Mouse (Mus musculus) stomach, postnatal 0 days (tissue): Measurements from ENCODE around the gene Nelfb. TPM values are rescaled to one million over a fixed set of nuclear protein-coding genes. Genes with fewer than 3 reads are reported as not detected.

ENCODE experiments used
- ATAC-seq: fragments of 200-750 bp; cut with Nextera tagmentation; 2 replicates; pipeline ENCODE4 v1.8.0; 2017; ENCODE audit not compliant: low FRiP score, low TSS enrichment
- DNase-seq: peaks from one replicate; pipeline ENCODE4 v3.0.0-alpha.2; 2016; ENCODE audit warnings: low spot score
- H3K27ac ChIP-seq: fragments of 300-500 bp; sonication (generic); replicated peaks from 2 replicates; pipeline ENCODE4 v1.5.1; 2014; ENCODE audit warnings: mild to moderate bottlenecking, control low read depth
- H3K27me3 ChIP-seq: fragments of 300-500 bp; sonication (generic); 2 replicates; pipeline ENCODE4 v1.6.1; 2014; ENCODE audit warnings: low read length; ENCODE audit not compliant: control insufficient read depth, insufficient read depth
- H3K36me3 ChIP-seq: fragments of 300-500 bp; sonication (generic); 2 replicates; pipeline ENCODE4 v1.6.1; 2014; ENCODE audit warnings: low read length, mixed read lengths; ENCODE audit not compliant: control insufficient read depth, insufficient read depth
- H3K4me1 ChIP-seq: fragments of 300-500 bp; sonication (generic); replicated peaks from 2 replicates; pipeline ENCODE4 v1.6.1; 2014; ENCODE audit warnings: antibody characterized with exemption; ENCODE audit not compliant: control insufficient read depth, insufficient read depth
- H3K4me2 ChIP-seq: fragments of 300-500 bp; sonication (generic); replicated peaks from 2 replicates; pipeline ENCODE4 v1.6.1; 2014; ENCODE audit warnings: low read depth, mild to moderate bottlenecking, control low read depth, moderate library complexity
- H3K4me3 ChIP-seq: fragments of 300-500 bp; sonication (generic); 2 replicates; pipeline ENCODE4 v1.5.1; 2014; ENCODE audit warnings: low read depth, low read length, control low read depth
- H3K9ac ChIP-seq: fragments of 300-500 bp; sonication (generic); 2 replicates; pipeline ENCODE4 v1.6.1; 2014; ENCODE audit warnings: mild to moderate bottlenecking, low read length, control low read depth, mixed read lengths
- H3K9me3 ChIP-seq: fragments of 300-500 bp; sonication (generic); 2 replicates; pipeline ENCODE4 v1.6.1; 2016; ENCODE audit warnings: low read length; ENCODE audit not compliant: control insufficient read depth
- CTCF ChIP-seq: IDR thresholded peaks from 2 replicates; pipeline ENCODE4 v1.5.1; 2016; ENCODE audit warnings: antibody characterized with exemption, low read depth, mild to moderate bottlenecking, moderate library complexity
- EP300 ChIP-seq: optimal IDR thresholded peaks from 2 replicates; pipeline ENCODE3; 2016; ENCODE audit warnings: antibody characterized with exemption
- WGBS: fragments of 180-500 bp; shearing (Covaris S2); extraction: QIAGEN DNeasy Blood & Tissue Kit; methylation state at CpG from one replicate; pipeline ENCODE4 v1.1.7; 2014; 5-methylcytosine and 5-hydroxymethylcytosine counted together
- polyA plus RNA-seq: library from polyadenylated mRNA; unstranded; fragments of >200 nt; fragmentation: Nextera tagmentation; extraction: Ambion mirVana; gene quantifications from 2 replicates; pipeline ENCODE4 v1.2.1, GENCODE M21; 2015

Nelfb gene
- polyA plus RNA-seq, 1 experiment from 2014 or later: 58.6 TPM

DNA sequence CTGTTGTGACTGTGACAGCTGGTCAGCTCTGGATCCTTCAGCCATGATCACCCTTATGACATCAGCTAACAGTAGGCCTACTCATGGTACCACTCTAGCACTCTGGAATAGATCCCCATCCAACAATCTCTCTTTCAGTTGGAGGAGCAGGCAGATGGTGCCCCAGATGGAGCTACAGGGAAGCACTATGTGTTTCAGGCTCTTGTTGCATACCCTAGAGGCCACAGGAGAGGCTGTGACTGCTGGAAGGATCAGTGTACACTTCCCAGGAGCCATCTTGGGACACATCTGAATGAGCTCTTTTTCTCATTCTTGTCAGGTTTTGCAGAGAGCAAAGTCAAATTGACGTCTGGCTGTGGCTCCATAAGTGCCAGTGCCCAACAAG, 39.5 kb downstream of the Nelfb start:
- TF ChIP-seq EP300 (no peak), CTCF (no peak)
- WGBS: 58% methylated on average over 1 of the region's 1 CpGs
- H3K4me3 ChIP-seq: no peak overlapping the region
- peak overlapping the region; percentile 73 for H3K27ac ChIP-seq
- no peak overlapping the region for H3K4me2 ChIP-seq
- no peak for DNase-seq
- no peaks in the 10 kb centered on the region for H3K27me3 ChIP-seq
- peaks cover 6% of the 10 kb centered on the region for H3K4me1 ChIP-seq
- H3K9me3 ChIP-seq: no peaks in the 10 kb centered on the region
- H3K36me3 ChIP-seq: no peaks in the 10 kb centered on the region
- ATAC-seq: no peak
- no peak overlapping the region for H3K9ac ChIP-seq

GRCm38 (mm10) chr2:25171101-25171768, 40.1 kb downstream of the Nelfb start:
- no peak overlapping the region for H3K9ac ChIP-seq
- no peaks in the 10 kb centered on the region for H3K36me3 ChIP-seq
- no peak for TF ChIP-seq CTCF
- no peak for TF ChIP-seq EP300
- ATAC-seq: no peak
- H3K4me3 ChIP-seq: no peak overlapping the region
- 82% methylated on average over 6 of the region's 6 CpGs for WGBS
- H3K9me3 ChIP-seq: no peaks in the 10 kb centered on the region
- DNase-seq: no peak
- H3K27ac ChIP-seq: peak overlapping the region; percentile 65
- no peaks in the 10 kb centered on the region for H3K27me3 ChIP-seq
- no peak overlapping the region for H3K4me2 ChIP-seq
- H3K4me1 ChIP-seq: peaks cover 6% of the 10 kb centered on the region

GRCm38 (mm10) chr2:25170326-25171100, 40.8 kb downstream of the Nelfb start:
- ATAC-seq: no peak
- Histone ChIP-seq H3K4me3 (no peak overlapping the region), H3K9ac (no peak overlapping the region), H3K27me3 (no peaks in the 10 kb centered on the region), H3K36me3 (no peaks in the 10 kb centered on the region), H3K27ac (peak overlapping the region; percentile 65), H3K4me1 (peaks cover 6% of the 10 kb centered on the region), H3K9me3 (no peaks in the 10 kb centered on the region), H3K4me2 (no peak overlapping the region)
- WGBS: 60% methylated on average over 10 of the region's 10 CpGs
- TF ChIP-seq CTCF (no peak), EP300 (no peak)
- DNase-seq: peak; percentile 40

GRCm38 (mm10) chr2:25169778-25170177, 41.5 kb downstream of the Nelfb start:
- Histone ChIP-seq H3K9me3 (no peaks in the 10 kb centered on the region), H3K4me3 (no peak overlapping the region), H3K4me2 (no peak overlapping the region), H3K27ac (no peak overlapping the region), H3K4me1 (peaks cover 6% of the 10 kb centered on the region), H3K27me3 (no peaks in the 10 kb centered on the region), H3K9ac (no peak overlapping the region), H3K36me3 (no peaks in the 10 kb centered on the region)
- WGBS: 51% methylated on average over 5 of the region's 5 CpGs
- DNase-seq: no peak
- TF ChIP-seq CTCF (no peak), EP300 (no peak)
- ATAC-seq: no peak

- DNase-seq: no peak
- Histone ChIP-seq H3K9me3 (no peaks in the 10 kb centered on the region), H3K4me3 (peak overlapping the region; percentile 46), H3K4me2 (peak overlapping the region; percentile 83), H3K4me1 (peaks cover 8% of the 10 kb centered on the region), H3K9ac (peak overlapping the region; percentile 61; the same call in 1 of the 2 replicates), H3K36me3 (no peaks in the 10 kb centered on the region), H3K27me3 (no peaks in the 10 kb centered on the region), H3K27ac (peak overlapping the region; percentile 61)
- ATAC-seq: no peak
- 19% methylated on average over 2 of the region's 2 CpGs for WGBS
- no peak for TF ChIP-seq EP300
- no peak for TF ChIP-seq CTCF
Measured at GRCm38 (mm10) chr2:25168665-25168978, 42.7 kb downstream of the Nelfb start.

- H3K27ac ChIP-seq: peak overlapping the region; percentile 61
- H3K36me3 ChIP-seq: no peaks in the 10 kb centered on the region
- peak; percentile 85 for DNase-seq
- no peaks in the 10 kb centered on the region for H3K9me3 ChIP-seq
- H3K4me1 ChIP-seq: peaks cover 8% of the 10 kb centered on the region
- H3K4me2 ChIP-seq: peak overlapping the region; percentile 83
- peak; percentile 23 for ATAC-seq
- H3K27me3 ChIP-seq: no peaks in the 10 kb centered on the region
- peak overlapping the region; percentile 46 for H3K4me3 ChIP-seq
- peak overlapping the region; percentile 61 for H3K9ac ChIP-seq
- TF ChIP-seq CTCF (no peak), EP300 (no peak)
- 3% methylated on average over 34 of the region's 41 CpGs for WGBS
Measured at GRCm38 (mm10) chr2:25167919-25168664, 43.2 kb downstream of the Nelfb start.
